Mouse (Mus musculus): Measurements from ENCODE around the gene Pih1d1.
A peak's percentile ranks its signal among the peaks of the same experiment; 100 is the strongest.
"Not testable (repeated sequence)": the region's sequence is repeated elsewhere in the genome, so short reads cannot be mapped to it uniquely, and the experiment has no call there.

Pih1d1 gene

GRCm38 (mm10) chr7:45148534-45149098, 5.5 kb upstream of the Pih1d1 start:
- no peak for DNase-seq (ENCODE audit: low spot score)

- no peak for DNase-seq (ENCODE audit: low spot score)
These were observed 4.6 kb upstream of the Pih1d1 start for GRCm38 (mm10) chr7:45149545-45149944.

GRCm38 (mm10) chr7:45150321-45150720, 3.8 kb upstream of the Pih1d1 start:
- no peak for DNase-seq (ENCODE audit: low spot score)

- no peak for DNase-seq (ENCODE audit: low spot score)
These were observed 2.8 kb upstream of the Pih1d1 start for GRCm38 (mm10) chr7:45151303-45151702.

GRCm38 (mm10) chr7:45153052-45153451, 1.1 kb upstream of the Pih1d1 start:
- not testable (repeated sequence) for DNase-seq (ENCODE audit: low spot score)

- DNase-seq (ENCODE audit: low spot score), result no peak
These were observed 517 bp upstream of the Pih1d1 start for GRCm38 (mm10) chr7:45153586-45153985.

- peak; percentile 82 for DNase-seq (ENCODE audit: low spot score)
These were observed 951 bp downstream of the Pih1d1 start for GRCm38 (mm10) chr7:45154993-45155514.

GRCm38 (mm10) chr7:45155590-45155989, 1.5 kb downstream of the Pih1d1 start:
- no peak for DNase-seq (ENCODE audit: low spot score)

- no peak for DNase-seq (ENCODE audit: low spot score)
These were observed 2.1 kb downstream of the Pih1d1 start for GRCm38 (mm10) chr7:45156206-45156605.

GRCm38 (mm10) chr7:45157459-45157858, 3.4 kb downstream of the Pih1d1 start:
- DNase-seq (ENCODE audit: low spot score), result no peak

- no peak for DNase-seq (ENCODE audit: low spot score)
These were observed 4.9 kb downstream of the Pih1d1 start for GRCm38 (mm10) chr7:45158991-45159390.

GRCm38 (mm10) chr7:45160316-45160800, 6.3 kb downstream of the Pih1d1 start:
- no peak for DNase-seq (ENCODE audit: low spot score)

GRCm38 (mm10) chr7:45160866-45161265, 6.8 kb downstream of the Pih1d1 start:
- DNase-seq (ENCODE audit: low spot score), result no peak

- peak; percentile 97 for DNase-seq (ENCODE audit: low spot score)
These were observed 7.7 kb downstream of the Pih1d1 start for GRCm38 (mm10) chr7:45161612-45162473.

GRCm38 (mm10) chr7:45162551-45162950, 8.4 kb downstream of the Pih1d1 start:
- no peak for DNase-seq (ENCODE audit: low spot score)

- no peak for DNase-seq (ENCODE audit: low spot score)
These were observed 9.0 kb downstream of the Pih1d1 start for GRCm38 (mm10) chr7:45162996-45163615.

GRCm38 (mm10) chr7:45163735-45164490, 9.8 kb downstream of the Pih1d1 start, which contains the start of gene Slc17a7:
TSS of gene Slc17a7 (plus strand) at chr7:45163949.
- DNase-seq (ENCODE audit: low spot score), result no peak

GRCm38 (mm10) chr7:45164833-45165232, 10.7 kb downstream of the Pih1d1 start:
- no peak for DNase-seq (ENCODE audit: low spot score)

- no peak for DNase-seq (ENCODE audit: low spot score)
These were observed 11.6 kb downstream of the Pih1d1 start for GRCm38 (mm10) chr7:45165701-45166100.

- DNase-seq (ENCODE audit: low spot score), result no peak
These were observed 12.9 kb downstream of the Pih1d1 start for GRCm38 (mm10) chr7:45166950-45167401.

- DNase-seq (ENCODE audit: low spot score), result no peak
These were observed 13.8 kb downstream of the Pih1d1 start for GRCm38 (mm10) chr7:45167761-45168445.

Data from testis, postnatal 10 days (tissue).